Mouse (Mus musculus) brain, embryonic 14.5 days (tissue): ENCODE data around the gene Arid5b. TPM values are rescaled to one million over a fixed set of nuclear protein-coding genes. Genes with fewer than 3 reads are reported as not detected.

Source experiments
- DNase-seq: peaks from one replicate; pipeline ENCODE4 v3.0.0-alpha.2; 2011; ENCODE audit warnings: low read depth
- CTCF ChIP-seq: fragments of 200-500 bp; IDR thresholded peaks from 2 replicates; pipeline ENCODE4 v1.5.1; 2012; ENCODE audit warnings: inconsistent platforms, mild to moderate bottlenecking, moderate library complexity, borderline replicate concordance; ENCODE audit not compliant: insufficient read depth, insufficient read length; ENCODE audit errors: extremely low read depth
- POLR2A ChIP-seq: fragments of 200-500 bp; IDR thresholded peaks from 2 replicates; pipeline ENCODE4 v1.6.1; 2012; ENCODE audit warnings: mild to moderate bottlenecking, inconsistent platforms, borderline replicate concordance; ENCODE audit not compliant: poor library complexity, insufficient read depth, insufficient read length, severe bottlenecking; ENCODE audit errors: extremely low read depth
- polyA plus RNA-seq: library from polyadenylated mRNA; depleted of rRNA; stranded (reverse); fragments of >200 nt; gene quantifications from 2 replicates; pipeline ENCODE4 v1.2.3, GENCODE M21; 2012

Arid5b gene
- polyA plus RNA-seq, 1 experiment = 11.2 TPM

DNA sequence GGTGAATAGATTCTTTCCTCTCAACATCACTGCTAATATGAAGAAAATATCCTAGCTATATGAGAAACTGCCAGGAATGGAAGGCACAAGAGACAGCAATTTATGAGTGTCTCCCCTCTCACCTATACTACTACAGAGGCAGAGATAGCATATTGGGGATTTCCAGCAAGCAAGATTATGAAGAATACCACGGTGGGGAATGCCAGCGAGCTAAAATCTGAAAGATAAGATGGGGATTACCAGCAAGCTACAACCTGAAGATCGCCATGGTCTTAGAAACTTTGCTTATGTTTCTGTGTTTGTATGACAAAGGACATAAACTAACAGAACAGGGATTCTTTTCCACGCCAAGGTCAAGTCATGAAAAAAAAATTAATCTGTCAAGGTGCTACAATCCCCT is 155.1 kb downstream of the Arid5b start:
- no peak for TF ChIP-seq CTCF
- DNase-seq = no peak

DNA sequence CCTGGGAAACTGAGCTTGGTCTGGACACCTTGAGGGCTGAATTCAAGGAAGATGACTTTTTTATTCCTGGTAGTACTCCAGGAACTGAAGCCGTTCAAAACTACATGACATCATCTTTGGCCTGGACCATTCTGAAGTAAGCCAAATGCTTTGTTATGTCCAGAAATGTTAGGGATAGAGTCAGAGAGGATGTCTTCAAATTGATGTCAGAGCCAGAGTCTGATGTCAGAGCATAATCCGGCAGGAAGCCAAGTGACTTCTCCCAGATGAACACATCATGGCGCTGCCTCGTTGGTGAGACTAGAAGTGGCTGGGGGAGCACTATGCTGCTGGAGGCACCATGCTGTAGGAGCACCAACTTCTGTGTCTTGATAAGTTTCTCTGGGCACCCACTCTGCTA is 156.6 kb downstream of the Arid5b start:
- no peak for DNase-seq
- TF ChIP-seq POLR2A = no peak
- TF ChIP-seq CTCF = no peak

DNA sequence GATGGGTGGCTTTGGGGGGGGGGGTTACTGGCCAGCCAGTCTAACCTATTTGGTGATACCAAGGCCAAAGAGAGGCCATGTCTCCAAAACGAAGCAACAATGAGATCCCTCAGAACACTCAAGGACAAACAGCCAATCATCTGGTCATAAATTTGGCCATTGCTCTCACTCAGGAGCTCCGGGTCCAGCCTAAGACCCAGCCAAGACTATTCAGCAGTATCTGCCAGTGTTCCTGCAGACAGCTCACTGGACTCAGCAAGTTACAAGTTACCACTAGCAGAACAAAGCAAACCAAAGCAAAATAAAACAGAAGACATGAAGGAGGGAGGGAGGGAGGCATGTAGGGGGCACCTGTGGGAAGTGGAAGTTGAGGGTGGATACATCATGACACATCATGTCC is 157.3 kb downstream of the Arid5b start:
- no peak for DNase-seq
- TF ChIP-seq CTCF (no peak), POLR2A (no peak)

DNA sequence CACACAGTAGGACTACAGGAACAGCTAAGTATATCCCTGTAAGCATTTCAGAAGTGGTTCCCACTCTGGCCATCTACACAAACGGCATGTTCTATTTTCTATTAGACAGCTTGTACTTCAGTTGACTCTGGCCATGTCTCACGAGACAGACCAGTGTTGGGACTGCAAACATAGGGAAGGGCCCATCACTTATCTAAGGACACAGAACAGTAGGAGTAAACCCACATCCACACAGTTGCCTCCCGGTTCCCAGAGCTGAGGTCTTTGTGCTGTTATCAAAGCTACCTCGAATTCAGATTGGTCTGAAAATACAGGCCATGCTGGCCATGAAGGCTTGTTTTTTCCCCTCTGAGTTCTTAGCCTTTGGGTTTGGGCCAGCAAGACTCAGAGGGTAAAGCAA is 158.5 kb downstream of the Arid5b start:
- no peak for TF ChIP-seq POLR2A
- no peak for DNase-seq

DNA sequence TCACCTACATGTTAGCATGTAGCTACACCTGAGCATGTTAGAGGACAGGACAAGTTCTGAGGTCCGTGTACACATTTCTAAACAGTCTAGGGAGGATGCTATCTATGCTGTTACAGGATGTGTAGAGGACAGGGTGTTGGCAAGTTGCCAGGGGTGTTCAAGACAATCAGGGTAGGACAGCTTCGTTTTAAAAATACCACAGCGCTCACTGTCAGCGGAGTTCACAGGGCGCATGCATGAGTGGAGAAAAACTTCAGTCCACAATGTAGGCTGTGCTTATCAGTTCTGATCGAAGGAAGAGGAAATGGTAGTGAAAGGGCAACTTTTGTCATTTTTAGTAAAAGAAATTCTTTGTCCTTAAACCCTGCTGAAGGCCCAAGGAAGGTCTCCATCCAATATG is 159.3 kb downstream of the Arid5b start:
- TF ChIP-seq POLR2A (no peak), CTCF (no peak)
- no peak for DNase-seq

DNA sequence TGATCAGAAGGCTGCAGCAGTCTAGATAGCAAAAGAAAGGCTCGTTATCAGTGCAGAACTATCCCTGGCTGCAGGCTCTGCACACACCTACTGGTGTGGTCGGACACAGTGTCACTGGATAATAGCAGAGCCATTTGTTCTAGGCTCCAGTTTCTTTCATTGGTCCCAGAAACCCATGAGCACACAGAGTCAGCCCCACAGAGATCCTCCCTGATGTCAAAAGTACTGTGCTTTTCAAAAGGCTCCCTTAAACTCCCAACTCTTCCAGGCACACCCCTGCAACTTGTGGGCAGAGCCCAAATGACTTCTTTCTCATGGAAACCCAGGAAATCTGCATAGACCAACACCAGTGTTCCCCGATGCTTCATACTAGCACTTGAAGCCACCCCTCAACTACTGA is 163.6 kb downstream of the Arid5b start:
- TF ChIP-seq POLR2A = no peak
- no peak for TF ChIP-seq CTCF
- no peak for DNase-seq

DNA sequence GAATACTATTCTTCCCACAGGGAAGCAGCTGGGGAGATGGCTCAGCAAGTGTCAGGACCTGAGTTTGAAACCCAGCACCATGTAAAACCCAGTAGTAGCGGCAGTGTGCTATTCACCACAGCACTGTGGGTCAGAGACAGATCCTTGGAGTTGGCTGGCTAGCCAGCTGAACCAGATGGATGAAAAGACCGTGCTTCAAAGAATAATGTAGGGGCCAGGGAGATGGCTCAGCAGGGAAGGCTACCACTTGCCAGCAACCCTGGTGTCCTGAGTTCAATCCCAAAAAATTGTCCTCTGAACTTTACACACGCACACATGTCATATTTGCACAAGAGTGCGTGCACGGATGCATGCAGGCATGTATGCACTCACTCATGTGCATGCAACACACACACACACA is 164.9 kb downstream of the Arid5b start:
- DNase-seq = no peak
- TF ChIP-seq POLR2A (no peak), CTCF (no peak)

DNA sequence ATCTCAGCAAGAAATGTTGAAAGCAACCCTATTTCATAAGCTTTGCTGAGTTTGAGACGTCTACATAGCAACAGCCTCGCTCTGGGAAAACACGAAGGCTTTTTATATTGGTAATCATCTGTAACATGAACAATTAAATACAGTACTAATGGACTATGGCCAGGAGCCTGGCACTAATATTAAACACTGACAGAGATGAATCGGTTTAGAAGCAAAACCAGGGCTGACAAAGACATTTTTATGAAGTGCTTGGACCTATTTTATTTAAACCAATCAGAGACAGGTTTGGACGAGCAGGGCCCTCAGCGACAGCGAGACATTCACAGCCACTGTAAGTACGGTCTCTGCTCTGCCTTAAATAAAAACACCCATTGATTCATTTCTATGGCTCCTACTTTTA is 165.6 kb downstream of the Arid5b start:
- DNase-seq = peak; percentile 71
- no peak for TF ChIP-seq CTCF
- no peak for TF ChIP-seq POLR2A

DNA sequence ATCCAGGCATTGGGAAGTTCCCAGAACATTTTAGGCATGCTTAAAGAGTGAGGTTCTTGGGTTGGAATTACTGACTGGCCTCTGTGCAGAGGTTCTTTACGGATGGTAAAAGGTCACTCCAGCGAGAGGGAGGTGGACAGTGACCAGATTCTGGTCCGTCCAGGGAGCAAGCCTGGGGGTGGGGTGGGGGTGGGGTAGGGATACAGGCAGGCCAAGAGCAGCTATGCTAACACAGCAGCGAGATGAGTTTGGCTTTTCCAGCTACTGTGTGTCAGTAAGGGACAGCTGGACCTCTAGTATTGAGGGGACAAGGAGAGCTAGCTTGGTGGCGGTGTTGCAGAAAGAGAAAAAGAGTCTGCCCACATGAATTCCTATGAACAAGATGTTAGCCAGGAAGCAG is 167.9 kb downstream of the Arid5b start:
- TF ChIP-seq CTCF (no peak), POLR2A (no peak)
- DNase-seq = no peak

DNA sequence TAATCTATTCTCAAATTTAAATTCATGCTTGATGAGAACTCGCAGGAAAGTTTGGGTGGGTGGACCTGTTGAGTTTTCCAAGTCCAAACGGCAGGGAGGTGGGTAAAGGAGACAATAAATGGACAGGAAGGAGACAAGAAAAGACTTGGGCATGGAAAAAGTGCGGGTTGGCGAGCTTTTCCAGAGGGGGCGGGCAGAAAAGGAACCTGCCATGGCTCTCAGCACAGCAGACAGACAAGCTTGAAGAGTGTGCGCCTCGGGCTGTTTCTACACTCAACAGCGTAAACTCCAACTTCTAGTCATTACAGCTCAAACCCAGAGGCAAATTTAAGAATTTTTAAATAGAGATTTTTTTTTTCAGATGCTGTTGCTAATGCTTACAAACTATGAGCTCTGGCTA is 168.4 kb downstream of the Arid5b start:
- DNase-seq = peak; percentile 62

DNA sequence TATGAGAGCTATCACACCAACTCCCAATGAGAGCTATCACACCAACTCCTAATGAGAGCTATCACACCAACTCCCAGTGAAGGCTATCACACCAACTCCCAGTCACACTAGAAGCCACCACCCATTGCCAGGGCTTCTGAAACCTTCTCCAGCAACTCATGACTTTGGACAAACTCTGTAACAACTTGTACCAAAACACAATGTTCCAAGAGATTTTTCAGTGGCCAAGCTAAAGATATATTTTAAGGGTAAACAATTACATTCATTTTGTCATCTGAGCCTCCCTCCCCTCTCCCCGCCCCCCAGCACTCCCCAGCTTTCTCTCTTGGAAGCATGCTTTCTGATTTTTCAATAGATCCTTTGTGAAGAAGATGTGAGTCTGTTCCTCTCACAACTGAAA is 168.9 kb downstream of the Arid5b start:
- DNase-seq = no peak
- TF ChIP-seq CTCF (no peak), POLR2A (no peak)

More for the DNA sequence above, 168.4 kb downstream of the Arid5b start:
- no peak for TF ChIP-seq CTCF

DNA sequence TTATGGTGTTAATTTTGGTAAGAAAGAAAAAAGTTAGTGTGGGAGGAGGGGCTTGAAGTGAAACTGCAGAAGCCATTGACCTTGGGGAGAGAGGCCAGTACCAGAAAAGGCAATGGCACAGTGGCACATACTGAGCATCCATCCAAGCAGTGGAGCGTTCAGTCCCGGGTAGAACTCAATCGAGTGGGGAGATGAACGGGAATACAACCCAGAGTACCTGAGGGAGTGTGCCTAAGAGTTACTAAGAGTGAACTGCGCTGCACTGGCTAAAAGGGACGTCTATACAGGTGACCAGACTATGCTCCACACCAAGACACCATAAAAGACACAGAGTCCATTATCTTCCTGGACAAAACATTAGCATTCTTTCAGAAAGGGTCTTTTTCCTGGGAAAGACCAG is 170.8 kb downstream of the Arid5b start:
- TF ChIP-seq POLR2A (no peak), CTCF (no peak)
- no peak for DNase-seq

DNA sequence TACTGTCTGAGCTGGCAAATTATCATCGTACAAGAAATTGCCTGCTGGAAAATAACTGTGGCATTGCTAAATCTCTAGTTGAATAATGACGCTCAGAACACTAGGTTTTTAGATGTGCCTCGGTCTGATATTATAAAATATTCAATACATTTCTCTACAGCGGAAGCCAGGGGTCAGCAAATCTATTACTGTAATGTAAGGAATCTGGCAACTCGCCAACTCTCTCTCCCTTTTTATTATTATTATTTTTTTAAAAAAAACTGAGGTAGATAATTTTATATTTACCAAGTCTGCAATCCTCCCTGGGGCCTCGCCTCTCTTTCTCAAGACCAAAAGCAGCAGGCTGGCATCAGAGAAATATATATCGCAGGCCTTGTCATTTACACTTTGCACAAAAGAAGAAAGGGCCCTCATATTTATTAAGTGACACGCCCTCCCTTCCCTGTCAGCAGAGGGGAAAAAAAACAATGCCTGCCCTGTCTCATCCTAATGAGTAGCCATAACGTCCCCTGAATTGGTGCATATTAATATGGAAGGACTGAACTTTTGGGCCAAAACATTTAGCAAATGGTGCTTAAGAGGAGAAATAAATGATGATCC is 172.1 kb downstream of the Arid5b start:
- no peak for TF ChIP-seq CTCF
- no peak for TF ChIP-seq POLR2A
- DNase-seq = peak; percentile 69

DNA sequence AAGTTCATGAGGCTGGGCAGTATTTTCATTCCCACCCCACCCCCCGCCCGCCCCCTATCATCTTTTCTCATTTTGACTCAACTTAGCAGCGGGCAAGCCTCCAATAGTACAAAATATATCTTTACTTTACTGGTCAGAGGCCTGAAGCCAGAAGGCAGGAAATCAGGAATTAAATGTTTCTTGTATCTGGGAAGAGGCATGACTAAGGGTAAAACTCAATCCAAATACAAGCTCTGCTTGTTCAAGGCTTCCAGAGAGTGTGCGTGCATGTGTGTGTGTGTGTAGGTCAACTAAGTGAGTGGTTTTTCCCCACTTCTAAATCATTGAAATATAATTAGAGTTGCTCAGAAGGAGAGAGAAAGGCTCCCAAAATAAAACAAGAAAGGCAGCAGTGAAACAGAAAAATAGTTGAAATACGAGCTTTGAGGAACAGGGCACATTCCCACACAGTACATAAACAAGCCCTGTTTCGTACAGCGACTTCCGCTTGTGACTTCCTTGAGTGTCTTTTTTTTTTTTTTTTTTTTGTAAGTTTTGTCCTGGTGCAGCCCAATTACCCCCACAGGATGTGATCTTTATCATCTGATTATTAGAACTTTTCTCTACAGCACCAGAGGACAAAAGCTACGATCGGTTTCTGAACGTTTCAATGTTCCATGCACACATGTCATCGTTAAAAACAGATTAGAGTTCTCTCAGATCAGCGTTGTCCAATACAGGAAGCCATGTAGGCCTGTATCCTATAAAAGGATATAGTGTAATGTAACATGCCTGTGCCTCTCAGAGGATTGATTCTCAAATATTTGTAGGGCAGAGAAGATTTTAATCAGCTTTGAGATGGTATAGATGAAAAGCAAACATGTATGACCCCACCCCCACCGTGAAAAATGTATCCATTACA is 173.4 kb downstream of the Arid5b start:
- peak; percentile 39 for DNase-seq
- TF ChIP-seq CTCF (no peak), POLR2A (no peak)
